Mouse (Mus musculus) G1E (cell line): Measurements from ENCODE around the gene Naa80. TPM values are rescaled to one million over a fixed set of nuclear protein-coding genes. Genes with fewer than 3 reads are reported as not detected.

ENCODE experiments used
- ATAC-seq: 2 replicates; pipeline ENCODE4 v1.8.0; 2016; ENCODE audit warnings: mild to moderate bottlenecking; ENCODE audit not compliant: insufficient number of reproducible peaks, poor library complexity, low FRiP score, severe bottlenecking; ENCODE audit errors: extremely low read depth
- DNase-seq: peaks from one replicate; pipeline ENCODE4 v3.0.0; 2012; ENCODE audit warnings: low spot score
- H3K27me3 ChIP-seq: 2 replicates; pipeline ENCODE4 v1.6.1; 2012; ENCODE audit warnings: mild to moderate bottlenecking, low read length, inconsistent platforms; ENCODE audit not compliant: insufficient read depth
- H3K36me3 ChIP-seq: replicated peaks from 2 replicates; pipeline ENCODE3; 2012; ENCODE audit warnings: mild to moderate bottlenecking, inconsistent platforms
- H3K4me1 ChIP-seq: 2 replicates; pipeline ENCODE4 v1.6.1; 2012; ENCODE audit warnings: low read depth, low read length, inconsistent platforms, mixed read lengths; ENCODE audit not compliant: insufficient read depth
- H3K4me3 ChIP-seq: 2 replicates; pipeline ENCODE4 v1.5.1; 2012; ENCODE audit warnings: low read depth, mild to moderate bottlenecking, inconsistent platforms, low read length, moderate library complexity, mixed read lengths
- H3K9me3 ChIP-seq: replicated peaks from 2 replicates; pipeline ENCODE4 v1.6.1; 2012; ENCODE audit warnings: inconsistent platforms
- CTCF ChIP-seq: IDR thresholded peaks from 2 replicates; pipeline ENCODE4 v1.5.1; 2012; ENCODE audit warnings: low read depth, low read length, inconsistent platforms, mixed read lengths
- GATA1 ChIP-seq: IDR thresholded peaks from 2 replicates; pipeline ENCODE4 v1.6.1; 2012; ENCODE audit warnings: borderline replicate concordance, low read length, inconsistent platforms, mixed read lengths
- GATA2 ChIP-seq: IDR thresholded peaks from 2 replicates; pipeline ENCODE4 v1.6.1; 2012; ENCODE audit warnings: low read depth, low read length, inconsistent platforms, borderline replicate concordance
- POLR2AphosphoS5 ChIP-seq: IDR thresholded peaks from 2 replicates; pipeline ENCODE4 v1.6.1; 2012; ENCODE audit warnings: low read depth, low read length, inconsistent platforms; ENCODE audit not compliant: insufficient replicate concordance
- TAL1 ChIP-seq: conservative IDR thresholded peaks from 2 replicates; pipeline ENCODE4 v1.6.1; 2012; ENCODE audit warnings: low read depth, low read length, inconsistent platforms, mixed read lengths
- polyA plus RNA-seq: library from polyadenylated mRNA; stranded (reverse); fragments of >175 nt; gene quantifications from 2 replicates; pipeline ENCODE4 v1.2.3, GENCODE M21; 2012
- total RNA-seq, 2 experiments: library from RNA; stranded (forward) in 1 of 2; stranded (reverse) in 1 of 2; fragments of 200-1000 nt in 1 of 2; fragments of >200 nt in 1 of 2; fragmentation: Nextera tagmentation in 1 of 2; gene quantifications; 2 replicates each; pipeline ENCODE4 v1.2.3; 2014 to 2017

Gene Naa80
- total and polyA plus RNA-seq, 3 experiments, result 14.6 to 53.8 (median 17.4) TPM

GRCm38 (mm10) chr9:107626844-107627277 is 48.2 kb downstream of the Naa80 start:
- Histone ChIP-seq H3K27me3 (no peaks in the 10 kb centered on the region), H3K9me3 (no peaks in the 10 kb centered on the region), H3K36me3 (peaks cover 99% of the 10 kb centered on the region), H3K4me1 (peaks cover 86% of the 10 kb centered on the region), H3K4me3 (peak overlapping the region; percentile 13; the same call in 1 of the 2 replicates)
- ATAC-seq, result no peak
- DNase-seq, result peak; percentile 69
- TF ChIP-seq GATA2 (no peak), TAL1 (no peak), POLR2AphosphoS5 (no peak), GATA1 (no peak), CTCF (peak; percentile 69)

GRCm38 (mm10) chr9:107627387-107628255 is 48.9 kb downstream of the Naa80 start:
- Histone ChIP-seq H3K36me3 (peaks cover 100% of the 10 kb centered on the region), H3K27me3 (no peaks in the 10 kb centered on the region), H3K4me1 (peaks cover 93% of the 10 kb centered on the region), H3K9me3 (no peaks in the 10 kb centered on the region), H3K4me3 (peak overlapping the region; percentile 7; the same call in 1 of the 2 replicates)
- TF ChIP-seq GATA2, result no peak
- no peak for TF ChIP-seq TAL1
- TF ChIP-seq POLR2AphosphoS5, result no peak
- no peak for TF ChIP-seq GATA1
- no peak for TF ChIP-seq CTCF
- ATAC-seq, result no peak
- no peak for DNase-seq

GRCm38 (mm10) chr9:107628721-107629410 is 50.2 kb downstream of the Naa80 start:
- H3K4me1 ChIP-seq, result peaks cover 97% of the 10 kb centered on the region
- ATAC-seq (peak; percentile 31; the same call in 1 of the 2 replicates), DNase-seq (peak; percentile 81)
- no peak for TF ChIP-seq GATA1
- peak overlapping the region; percentile 67 for H3K4me3 ChIP-seq
- no peaks in the 10 kb centered on the region for H3K27me3 ChIP-seq
- peaks cover 95% of the 10 kb centered on the region for H3K36me3 ChIP-seq
- no peaks in the 10 kb centered on the region for H3K9me3 ChIP-seq

GRCm38 (mm10) chr9:107629411-107629730 is 50.7 kb downstream of the Naa80 start:
- no peaks in the 10 kb centered on the region for H3K27me3 ChIP-seq
- no peaks in the 10 kb centered on the region for H3K9me3 ChIP-seq
- ATAC-seq, result no peak
- TF ChIP-seq CTCF, result no peak
- peaks cover 90% of the 10 kb centered on the region for H3K36me3 ChIP-seq
- peak overlapping the region; percentile 67 for H3K4me3 ChIP-seq
- DNase-seq, result no peak
- peaks cover 97% of the 10 kb centered on the region for H3K4me1 ChIP-seq

GRCm38 (mm10) chr9:107629901-107630425 is 51.3 kb downstream of the Naa80 start:
- H3K4me3 ChIP-seq, result peak overlapping the region; percentile 67
- peaks cover 93% of the 10 kb centered on the region for H3K4me1 ChIP-seq
- peaks cover 84% of the 10 kb centered on the region for H3K36me3 ChIP-seq
- no peaks in the 10 kb centered on the region for H3K9me3 ChIP-seq
- TF ChIP-seq GATA1 (no peak), TAL1 (no peak), CTCF (no peak), GATA2 (no peak), POLR2AphosphoS5 (no peak)
- ATAC-seq, result no peak
- no peaks in the 10 kb centered on the region for H3K27me3 ChIP-seq
- no peak for DNase-seq

- H3K4me3 ChIP-seq, result peak overlapping the region; percentile 47; the same call in 1 of the 2 replicates
- H3K4me1 ChIP-seq, result peaks cover 90% of the 10 kb centered on the region
- ATAC-seq, result no peak
- TF ChIP-seq GATA1, result no peak
- no peak for TF ChIP-seq GATA2
- no peak for TF ChIP-seq CTCF
- TF ChIP-seq POLR2AphosphoS5, result no peak
- TF ChIP-seq TAL1, result no peak
- H3K36me3 ChIP-seq, result peaks cover 78% of the 10 kb centered on the region
- DNase-seq, result no peak
- no peaks in the 10 kb centered on the region for H3K27me3 ChIP-seq
- H3K9me3 ChIP-seq, result no peaks in the 10 kb centered on the region
Observed at GRCm38 (mm10) chr9:107630576-107630975, 51.9 kb downstream of the Naa80 start.
